Mouse (Mus musculus) thymus, adult 2 months (tissue): ENCODE measurements around the gene Trpv1.

Source experiments
- CTCF ChIP-seq: fragments of 200-500 bp; IDR thresholded peaks from 2 replicates; pipeline ENCODE4 v1.5.1; 2012; ENCODE audit warnings: mild to moderate bottlenecking, control low read depth, low read length, moderate library complexity, borderline replicate concordance; ENCODE audit not compliant: control insufficient read depth, poor library complexity, insufficient read depth; ENCODE audit errors: extremely low read depth
- POLR2A ChIP-seq: fragments of 200-500 bp; IDR thresholded peaks from 2 replicates; pipeline ENCODE4 v1.6.1; 2012; ENCODE audit warnings: mild to moderate bottlenecking, low read length, control low read depth, moderate library complexity; ENCODE audit not compliant: control insufficient read depth, poor library complexity, insufficient read depth; ENCODE audit errors: extremely low read depth

GRCm38 (mm10) chr11:73203895-73204294 is 30.2 kb upstream of the Trpv1 start:
- TF ChIP-seq CTCF (no peak), POLR2A (no peak)
